Mouse (Mus musculus) gastrocnemius, postnatal 36 days (tissue): ENCODE data around the gene Pebp1. TPM values are rescaled to one million over a fixed set of nuclear protein-coding genes. Genes with fewer than 3 reads are reported as not detected.

Experiments used
- DNase-seq, 2 experiments: peaks; one replicate each; pipeline ENCODE4 v3.0.0; 2022
- intact Hi-C: fragments of 180-260 bp; cut with DNase I; formaldehyde crosslinking; loops from one replicate; pipeline ENCODE4 v1.15.1; 2025
- total RNA-seq, 2 experiments: library from RNA; stranded (reverse); gene quantifications; 2 replicates each; pipeline ENCODE4 v1.2.3; 2021

Pebp1 gene
- total RNA-seq, 2 experiments from 2014 or later: 304 to 320 TPM

DNA sequence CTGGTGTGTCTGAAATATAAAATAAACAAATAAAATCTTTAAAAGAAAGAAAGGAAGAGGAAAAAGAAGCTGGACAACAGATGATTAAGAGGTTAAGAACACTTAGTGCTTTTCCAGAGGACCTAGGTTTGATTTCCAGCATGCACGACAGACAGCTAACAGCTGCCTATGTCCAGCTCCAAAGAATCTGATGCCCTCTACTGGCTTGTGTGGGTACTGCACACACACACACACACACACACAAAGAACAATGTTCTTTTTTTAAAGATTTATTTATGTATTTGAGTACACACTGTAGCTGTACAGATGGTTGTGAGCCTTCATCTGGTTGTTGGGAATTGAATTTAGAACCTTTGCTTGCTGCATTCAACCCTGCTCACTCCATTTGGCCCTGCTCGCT is 2.7 kb upstream of the Pebp1 start:
- intact Hi-C loops: no loop called here
- no peak for DNase-seq

DNA sequence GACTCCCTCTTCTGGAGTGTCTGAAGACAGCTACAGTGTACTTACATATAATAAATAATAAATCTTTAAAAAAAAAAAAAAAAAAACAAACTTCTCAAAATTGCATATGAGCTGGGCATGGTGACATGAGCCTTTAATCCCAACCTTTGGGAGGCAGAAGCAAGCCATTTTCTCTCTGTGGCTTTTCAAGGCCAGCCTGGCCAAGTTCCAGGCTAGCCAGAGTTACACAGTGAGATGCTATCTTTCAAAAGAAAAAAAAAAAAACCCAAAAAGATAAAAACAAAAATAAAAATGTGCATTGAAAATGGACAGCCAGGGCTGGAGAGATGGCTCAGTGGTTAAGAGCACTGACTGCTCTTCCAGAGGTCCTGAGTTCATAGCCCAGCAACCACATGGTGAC is 2.2 kb upstream of the Pebp1 start:
- no peak for DNase-seq
- intact Hi-C loops: loop anchor here (5.0 kb wide), 1 partner anchor 172 kb away; the partner anchor contains the start of gene Suds3

DNA sequence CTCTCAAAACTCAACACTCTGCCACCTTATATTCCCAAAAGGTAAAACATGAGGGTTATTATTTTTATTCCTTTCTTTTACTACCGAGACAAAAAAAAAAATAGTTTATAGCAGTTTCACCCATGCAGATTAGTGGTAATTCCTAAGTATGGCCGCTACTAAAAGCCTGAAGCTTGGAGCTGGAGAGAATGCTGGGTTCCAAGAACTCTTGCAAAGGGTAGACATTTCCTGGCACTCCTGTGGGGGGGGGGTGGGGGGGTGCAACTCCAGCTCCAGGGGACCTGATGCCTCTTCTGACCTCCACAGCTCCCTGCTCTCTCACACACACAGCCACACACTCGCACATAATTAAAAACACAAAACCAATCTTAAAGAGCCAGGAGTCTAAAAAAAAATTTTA is 1.1 kb downstream of the Pebp1 start:
- DNase-seq: no peak
- intact Hi-C loops: loop anchor here (5.0 kb wide), 1 partner anchor 169 kb away; the partner anchor contains the start of gene Suds3

DNA sequence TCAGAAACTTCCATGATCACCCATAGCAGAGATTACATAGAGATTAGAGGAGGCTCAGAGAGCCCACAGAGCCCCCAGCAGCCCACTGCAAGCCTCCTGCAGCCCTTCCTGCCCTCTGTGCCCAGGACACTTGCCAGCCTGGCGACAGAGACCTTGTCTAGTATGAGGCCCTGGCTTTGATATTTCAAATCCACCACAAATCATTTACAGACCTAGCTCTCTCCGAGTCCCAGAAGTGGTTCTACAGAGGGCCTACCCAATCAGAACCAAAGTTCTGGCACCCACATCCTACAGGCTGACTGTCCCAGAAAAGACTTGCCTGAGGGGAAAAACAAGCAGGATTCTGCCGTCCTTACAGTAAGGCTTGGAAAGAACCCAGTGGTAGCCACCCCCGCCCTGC is 2.2 kb downstream of the Pebp1 start:
- no peak for DNase-seq
- intact Hi-C loops: loop anchor here (5.0 kb wide), 1 partner anchor 168 kb away; the partner anchor contains the start of gene Suds3

DNA sequence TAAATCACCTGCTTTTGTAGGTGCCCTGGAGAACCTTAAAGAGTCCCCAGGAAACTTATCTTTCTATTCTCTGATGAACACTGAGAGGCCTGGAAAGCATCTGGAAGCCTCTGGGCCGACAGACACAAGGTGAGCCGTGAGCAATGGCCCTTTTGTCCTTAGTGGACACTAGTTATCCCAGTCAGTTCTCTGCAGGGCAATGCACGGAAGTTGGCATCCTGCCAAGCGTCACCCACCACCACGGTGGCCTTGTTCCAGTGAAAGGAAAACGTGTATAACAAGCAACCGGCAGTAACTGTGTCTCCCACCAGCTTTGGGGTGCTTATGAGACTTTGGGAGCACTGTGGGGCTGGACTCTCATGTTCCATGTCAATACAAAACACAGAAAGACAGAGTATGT is 2.7 kb downstream of the Pebp1 start:
- intact Hi-C loops: loop anchor here (5.0 kb wide), 1 partner anchor 167 kb away; the partner anchor contains the start of gene Suds3

DNA sequence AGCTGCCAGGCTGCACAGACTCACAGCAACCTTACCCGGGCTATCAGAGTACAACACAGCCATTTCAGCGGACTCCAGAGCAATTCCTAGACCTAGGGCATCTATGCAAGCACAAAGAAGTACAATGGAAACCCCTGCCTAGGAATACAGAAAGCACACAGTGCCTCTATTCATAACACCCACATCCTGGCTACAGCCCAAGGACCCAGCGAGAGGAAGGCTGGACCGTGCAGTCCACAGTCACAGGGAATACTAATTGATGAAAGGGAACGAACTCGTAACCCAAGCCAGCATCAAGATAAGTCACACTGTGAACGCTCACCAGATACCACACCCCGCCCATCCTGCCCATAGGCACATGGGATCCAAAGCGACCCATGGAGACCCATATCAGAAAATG is 3.4 kb downstream of the Pebp1 start:
- no peak for DNase-seq
- intact Hi-C loops: no loop called here

More for the DNA sequence above, 2.7 kb downstream of the Pebp1 start:
- no peak for DNase-seq

DNA sequence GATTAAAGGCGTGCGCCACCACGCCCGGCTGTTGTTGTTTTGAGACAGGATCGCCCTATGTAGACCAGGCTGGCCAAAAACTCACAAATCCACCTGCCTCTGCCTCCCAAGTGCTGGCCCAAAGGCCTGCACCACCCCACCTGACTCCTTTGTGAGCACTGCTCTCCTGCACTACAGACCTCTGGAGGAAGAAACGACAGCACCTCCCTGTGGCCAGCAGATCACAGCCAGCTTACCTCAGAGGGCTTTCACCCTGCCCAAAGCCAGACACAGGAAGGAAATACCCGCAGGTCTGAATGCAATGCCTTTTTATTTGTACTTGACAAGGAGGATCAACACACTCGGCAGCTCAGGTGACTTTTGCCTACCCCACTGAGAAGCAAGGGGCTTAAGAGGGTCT is 5.1 kb downstream of the Pebp1 start:
- intact Hi-C loops: no loop called here

DNA sequence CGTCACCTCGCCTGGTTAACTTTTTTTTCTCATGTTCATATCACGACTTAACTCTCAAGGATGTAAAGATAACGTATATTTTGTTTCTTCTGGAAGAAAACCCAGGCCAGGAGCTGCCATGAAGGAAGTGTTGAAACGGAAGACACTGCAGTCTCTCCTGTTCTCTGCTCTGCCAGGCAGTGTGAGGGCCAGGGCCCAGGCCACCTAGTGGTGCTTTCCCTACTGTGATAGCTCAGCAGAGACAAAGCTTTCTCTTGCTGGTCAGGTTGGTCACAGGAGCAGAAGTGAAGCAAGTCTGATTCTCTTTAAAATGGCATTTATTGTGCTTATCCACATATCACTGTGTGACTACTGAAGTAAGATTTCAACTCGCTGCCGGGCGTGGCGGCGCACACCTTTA is 5.9 kb downstream of the Pebp1 start:
- intact Hi-C loops: no loop called here

More for the DNA sequence above, 5.1 kb downstream of the Pebp1 start:
- DNase-seq: no peak

DNA sequence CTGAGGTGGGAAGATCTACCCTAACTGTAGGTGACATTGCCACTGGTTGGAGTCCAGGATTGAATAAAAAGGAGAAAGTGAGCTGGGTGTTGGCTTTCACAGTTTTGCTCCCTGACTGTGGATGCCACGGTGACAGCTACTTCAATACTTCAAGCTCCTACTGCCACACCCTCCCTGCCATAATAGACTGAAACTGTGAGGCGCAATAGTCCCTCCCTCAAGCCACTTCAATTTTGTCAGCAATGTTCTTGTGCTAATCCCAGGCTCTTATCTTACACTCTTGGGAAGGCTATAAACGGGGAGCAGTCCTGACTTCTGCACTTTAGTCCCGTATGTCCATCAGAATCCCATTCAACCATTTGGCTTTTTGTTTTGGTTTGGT is 7.8 kb downstream of the Pebp1 start:
- intact Hi-C loops: no loop called here
- no peak for DNase-seq

More for the DNA sequence above, 5.9 kb downstream of the Pebp1 start:
- no peak for DNase-seq

DNA sequence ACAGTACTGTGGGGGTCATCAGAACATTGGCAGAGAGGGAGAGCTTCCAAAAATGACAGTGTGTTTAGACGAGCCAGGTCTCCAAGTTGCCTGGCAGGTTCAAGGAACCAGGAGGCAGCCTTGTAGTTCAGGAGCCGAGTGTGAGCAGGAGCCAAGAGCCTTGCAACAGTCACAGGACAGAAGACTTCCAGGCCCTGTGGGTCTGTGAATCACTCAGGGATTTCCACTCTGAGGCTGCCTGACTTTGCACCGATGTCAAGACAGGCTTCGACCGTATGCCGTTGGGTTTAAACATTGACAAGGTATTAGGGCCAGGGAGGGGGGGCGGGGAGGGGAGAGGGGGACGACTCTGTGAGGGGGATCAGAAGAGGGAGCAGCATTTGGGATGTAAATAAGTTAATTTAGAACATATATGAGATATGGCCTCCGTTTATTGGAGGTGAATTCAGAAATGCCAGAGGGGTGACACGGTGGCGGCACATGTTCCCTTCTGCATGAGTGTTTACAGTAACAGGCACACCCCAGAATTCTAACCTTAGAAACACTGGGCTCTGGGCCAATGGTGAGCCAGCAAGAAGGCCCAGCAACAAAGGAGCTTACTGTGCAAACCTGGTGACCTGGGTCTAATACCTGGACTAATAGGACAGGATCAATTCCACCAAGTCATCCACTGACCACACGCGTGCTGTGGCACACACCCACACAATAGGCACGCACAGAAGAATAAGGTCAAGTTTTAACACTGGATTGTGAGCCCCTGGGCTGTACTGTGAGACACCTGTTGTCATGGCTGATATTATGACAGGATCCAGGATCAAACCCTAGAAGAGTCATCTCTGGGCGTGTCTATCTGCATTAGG is 8.4 kb downstream of the Pebp1 start:
- intact Hi-C loops: no loop called here
- DNase-seq: no peak

DNA sequence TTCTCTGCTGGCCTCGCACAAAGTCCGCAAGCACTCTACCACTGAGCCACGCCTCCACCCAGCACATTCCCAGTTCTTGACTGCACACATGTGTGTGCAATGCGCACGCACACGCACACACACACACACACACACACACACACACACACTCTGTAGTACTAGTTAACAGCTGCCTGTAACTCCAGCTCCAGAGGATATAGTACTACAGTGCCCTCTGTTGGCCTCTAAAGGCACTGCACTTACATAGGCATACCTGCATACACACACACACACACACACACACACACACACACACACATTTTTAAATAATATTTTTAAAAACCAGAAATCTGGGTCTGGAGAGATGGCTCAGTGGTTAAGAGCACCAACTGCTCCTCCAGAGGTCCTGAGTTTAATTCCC is 9.6 kb downstream of the Pebp1 start:
- DNase-seq: no peak
- intact Hi-C loops: no loop called here

DNA sequence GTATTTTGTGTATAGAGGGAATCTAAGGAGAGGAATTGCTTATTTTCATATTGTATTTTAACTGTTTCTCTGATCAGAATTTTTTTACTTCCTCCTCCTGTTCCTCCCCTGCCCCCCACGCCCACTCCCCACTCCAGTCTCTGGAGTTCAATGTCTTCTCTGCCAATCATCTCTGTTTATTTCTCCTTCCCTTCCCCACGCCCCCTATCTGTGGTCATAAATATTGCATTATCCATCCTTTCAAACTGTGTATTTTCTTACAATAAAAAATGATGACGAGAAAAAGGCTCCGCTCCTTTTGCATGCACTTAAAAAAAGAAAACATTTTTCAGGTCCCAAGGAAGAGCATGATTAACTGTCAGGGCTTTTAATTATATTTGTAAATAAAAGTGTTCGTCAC is 12.6 kb downstream of the Pebp1 start:
- intact Hi-C loops: no loop called here
- no peak for DNase-seq

DNA sequence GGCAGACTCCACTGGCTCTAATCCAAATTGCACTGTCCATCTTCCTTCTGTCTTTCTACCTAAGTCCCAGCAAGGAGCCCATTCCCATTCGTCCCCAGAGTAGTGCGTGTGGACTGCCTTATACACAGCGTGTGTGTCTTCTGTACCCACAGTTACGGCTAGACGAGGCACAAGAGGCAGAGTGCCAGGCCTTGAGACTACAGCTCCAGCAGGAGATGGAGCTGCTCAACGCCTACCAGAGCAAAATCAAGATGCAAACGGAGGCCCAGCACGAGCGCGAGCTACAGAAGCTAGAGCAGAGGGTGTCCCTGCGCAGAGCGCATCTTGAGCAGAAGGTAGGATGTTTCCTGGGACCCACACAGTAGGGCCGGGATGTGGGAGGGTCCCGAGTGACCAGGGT is 15.5 kb downstream of the Pebp1 start:
- intact Hi-C loops: no loop called here
- DNase-seq: no peak

DNA sequence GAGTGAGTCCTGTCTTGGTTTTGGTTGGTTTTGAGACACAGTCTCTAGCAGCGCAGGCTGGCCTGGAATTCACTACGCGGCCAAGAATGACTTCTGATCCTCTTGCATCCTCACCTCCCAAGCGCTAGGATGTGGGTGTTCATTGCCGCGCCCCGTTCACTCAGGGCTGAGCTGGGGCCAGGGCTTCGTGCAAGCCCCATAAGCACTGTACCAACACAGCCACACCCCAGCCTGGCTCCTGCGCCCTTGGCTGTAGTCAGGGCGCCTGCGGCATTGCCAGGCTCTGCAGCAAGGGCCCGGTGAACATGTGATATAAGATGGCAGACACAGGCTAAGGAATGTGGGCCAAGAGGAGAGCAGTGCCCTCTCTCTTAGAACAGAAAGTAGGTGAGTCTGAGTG is 18.0 kb downstream of the Pebp1 start:
- DNase-seq: no peak
- intact Hi-C loops: no loop called here

DNA sequence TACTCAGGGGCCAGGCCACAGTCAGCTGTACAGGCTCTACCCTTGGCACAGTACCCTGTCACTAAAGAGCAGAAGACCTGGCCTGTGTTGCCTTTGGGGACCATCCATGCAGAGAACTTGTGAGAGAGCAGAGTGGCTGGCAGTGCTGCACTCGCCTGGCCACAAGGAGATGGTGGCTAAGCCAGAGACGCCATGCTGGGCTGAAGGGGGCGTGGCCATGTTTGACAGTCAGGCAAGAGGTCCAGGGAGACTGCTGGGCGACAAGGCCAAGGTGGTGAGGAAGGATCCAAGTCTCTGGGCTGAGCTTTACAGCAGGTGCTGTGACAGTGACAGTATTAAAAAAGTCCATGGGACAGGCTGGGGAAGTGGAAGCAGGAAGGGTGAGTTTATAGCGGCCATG is 18.7 kb downstream of the Pebp1 start:
- no peak for DNase-seq
- intact Hi-C loops: no loop called here

DNA sequence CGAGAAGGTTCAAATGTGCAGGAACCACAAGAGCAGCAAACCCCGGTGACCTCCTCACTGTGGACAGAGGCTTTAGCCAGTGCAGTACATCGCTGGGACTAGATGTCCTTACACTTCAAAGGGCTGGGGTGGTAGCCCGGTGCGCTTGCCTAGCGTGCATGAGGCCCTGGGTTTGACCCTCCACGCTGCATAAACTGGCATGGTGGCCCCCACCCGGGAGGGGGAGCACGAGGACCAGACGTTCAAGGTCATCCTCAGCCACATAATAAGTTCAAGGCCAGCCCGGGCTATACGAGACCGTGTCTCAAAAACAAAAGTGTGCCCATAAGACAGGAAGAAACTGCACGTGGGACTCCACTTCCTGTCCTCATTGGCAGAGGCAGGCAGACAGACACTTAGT is 19.5 kb downstream of the Pebp1 start:
- intact Hi-C loops: no loop called here
- DNase-seq: no peak

DNA sequence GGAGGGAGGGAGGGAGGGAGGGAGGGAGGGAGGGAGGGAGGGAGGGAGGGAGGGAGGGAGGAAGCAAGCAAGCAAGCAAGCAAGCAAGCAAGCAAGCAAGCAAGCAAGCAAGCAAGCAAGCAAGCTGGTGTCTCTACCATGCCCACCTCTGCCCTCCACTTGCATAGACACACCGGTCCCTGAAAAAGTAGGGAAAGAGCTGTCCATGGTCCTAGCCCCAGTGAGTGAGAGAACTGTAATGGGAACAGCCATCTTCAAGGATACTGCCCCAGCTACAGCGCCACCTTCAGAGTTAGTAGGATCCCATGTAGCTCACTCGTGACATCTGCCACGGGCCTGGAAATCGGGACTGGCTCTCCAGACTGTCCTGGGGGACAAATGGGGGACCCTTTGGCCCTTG is 22.7 kb downstream of the Pebp1 start:
- DNase-seq: no peak

DNA sequence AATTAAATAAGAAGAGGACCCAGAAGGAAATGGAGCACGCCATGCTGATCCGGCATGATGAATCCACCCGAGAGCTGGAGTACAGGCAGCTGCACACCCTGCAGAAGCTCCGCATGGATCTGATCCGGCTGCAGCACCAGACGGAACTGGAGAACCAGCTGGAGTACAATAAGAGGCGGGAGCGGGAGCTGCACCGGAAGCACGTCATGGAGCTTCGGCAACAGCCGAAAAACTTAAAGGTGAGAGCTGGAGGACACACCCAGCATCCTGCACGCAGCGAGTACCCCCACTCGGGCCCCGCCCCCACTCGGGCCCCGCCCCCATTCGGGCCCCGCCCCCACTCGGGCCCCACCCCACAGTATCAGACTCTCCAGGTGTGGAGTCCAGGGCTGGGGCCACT is 23.9 kb downstream of the Pebp1 start:
- intact Hi-C loops: no loop called here

More for the DNA sequence above, 22.7 kb downstream of the Pebp1 start:
- intact Hi-C loops: no loop called here

DNA sequence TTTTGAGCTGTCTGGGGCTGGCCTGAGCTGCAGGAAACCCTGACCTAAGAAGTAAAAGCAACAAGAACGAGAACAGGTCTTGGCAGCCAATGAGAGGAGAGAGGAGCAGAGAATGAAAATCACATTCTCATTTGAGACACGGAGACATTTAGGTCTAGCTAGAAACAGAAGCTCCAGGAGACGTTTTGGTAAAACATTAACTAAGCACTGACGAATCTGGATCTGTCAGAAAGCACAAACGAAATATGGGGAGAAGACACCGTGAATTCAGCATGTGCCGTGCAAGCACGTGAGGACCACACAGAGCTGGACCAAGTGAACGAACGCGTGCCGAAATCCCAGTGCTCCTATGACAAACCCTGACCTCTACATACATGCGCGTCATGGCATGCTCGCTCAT is 29.1 kb downstream of the Pebp1 start:
- DNase-seq: no peak
- intact Hi-C loops: no loop called here

More for the DNA sequence above, 23.9 kb downstream of the Pebp1 start:
- DNase-seq: no peak

DNA sequence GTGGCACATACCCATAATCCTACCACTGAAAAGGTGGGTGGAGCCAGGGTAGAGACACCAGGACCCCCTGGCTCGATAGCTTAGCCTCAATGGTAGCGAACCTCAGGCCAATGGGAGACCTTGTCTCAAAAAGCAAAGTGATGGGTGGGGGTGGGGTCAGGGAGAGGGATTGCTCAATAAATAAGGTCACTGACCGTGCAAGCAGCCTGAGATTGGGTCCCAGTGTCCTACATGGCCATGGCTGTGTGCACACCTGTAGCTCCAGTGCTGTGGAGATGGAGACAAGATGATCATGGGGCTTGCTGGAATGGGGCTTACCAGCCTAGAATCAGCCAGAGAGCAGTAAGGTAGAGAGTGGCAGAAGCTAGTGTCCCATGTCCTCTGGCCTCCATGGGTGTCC is 35.7 kb downstream of the Pebp1 start:
- DNase-seq: no peak
- intact Hi-C loops: loop anchor here (5.0 kb wide), 1 partner anchor 44 kb away; no protein-coding TSS in a partner anchor

DNA sequence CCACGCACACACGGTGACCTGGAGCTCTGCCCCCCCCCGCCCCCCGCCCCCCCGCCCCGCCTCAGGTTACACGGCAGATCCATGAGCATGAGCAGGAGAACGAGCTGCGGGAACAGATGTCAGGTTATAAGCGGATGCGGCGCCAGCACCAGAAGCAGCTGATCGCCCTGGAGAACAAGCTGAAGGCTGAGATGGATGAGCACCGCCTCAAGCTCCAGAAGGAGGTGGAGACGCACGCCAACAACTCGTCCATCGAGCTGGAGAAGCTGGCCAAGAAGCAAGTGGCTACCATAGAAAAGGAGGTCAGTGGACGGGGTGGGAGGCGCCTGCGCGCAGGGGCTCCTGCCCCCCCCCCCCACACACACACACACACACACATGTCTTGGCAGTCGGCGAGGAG is 36.6 kb downstream of the Pebp1 start:
- no peak for DNase-seq
- intact Hi-C loops: loop anchor here (5.0 kb wide), 1 partner anchor 43 kb away; no protein-coding TSS in a partner anchor

DNA sequence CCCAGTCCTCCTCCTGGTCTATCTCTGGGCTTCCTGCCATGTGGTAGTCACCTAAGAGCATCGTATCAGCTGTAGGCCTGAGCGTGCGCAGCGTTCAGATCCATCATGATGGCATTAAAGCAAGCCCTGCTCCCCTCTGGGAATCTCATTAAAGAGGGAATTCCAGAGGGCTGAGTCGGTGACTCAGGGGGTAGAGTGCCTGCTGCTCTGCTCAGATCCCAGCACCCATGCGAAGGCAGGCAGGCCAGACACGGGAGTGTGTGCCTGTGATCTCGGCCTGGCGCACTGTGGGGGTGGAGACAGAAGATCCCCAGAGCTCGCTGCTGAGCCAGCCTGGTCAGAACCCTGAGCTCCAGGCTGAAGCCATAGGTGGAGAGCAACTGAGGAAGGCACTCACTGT is 39.1 kb downstream of the Pebp1 start:
- no peak for DNase-seq
- intact Hi-C loops: no loop called here
